Mouse (Mus musculus) liver, embryonic 11.5 days (tissue): ENCODE results near the gene Ralgapa2. TPM values are rescaled to one million over a fixed set of nuclear protein-coding genes. Genes with fewer than 3 reads are reported as not detected.

Experiments
- ATAC-seq: fragments of 200-750 bp; cut with Nextera tagmentation; replicated peaks from 2 replicates; pipeline ENCODE4 v1.8.0; 2017; ENCODE audit warnings: moderate number of reproducible peaks, mild to moderate bottlenecking, moderate TSS enrichment, moderate library complexity; ENCODE audit not compliant: low FRiP score
- DNase-seq: peaks from one replicate; pipeline ENCODE4 v3.0.0-alpha.2; 2017; ENCODE audit warnings: low spot score
- H3K27ac ChIP-seq: fragments of 300-500 bp; sonication (generic); 2 replicates; pipeline ENCODE4 v1.5.1; 2014; ENCODE audit warnings: mild to moderate bottlenecking, low read depth, low read length, control low read depth
- H3K27me3 ChIP-seq: fragments of 300-500 bp; sonication (generic); replicated peaks from 2 replicates; pipeline ENCODE4 v1.6.1; 2014; ENCODE audit warnings: low read length, mixed read lengths; ENCODE audit not compliant: control insufficient read depth, insufficient read depth
- H3K36me3 ChIP-seq: fragments of 300-500 bp; sonication (generic); 2 replicates; pipeline ENCODE4 v1.6.1; 2014; ENCODE audit warnings: mild to moderate bottlenecking, low read length, moderate library complexity, mixed read lengths; ENCODE audit not compliant: control insufficient read depth, insufficient read depth
- H3K4me1 ChIP-seq: fragments of 300-500 bp; sonication (generic); replicated peaks from 2 replicates; pipeline ENCODE4 v1.6.1; 2014; ENCODE audit warnings: low read length, mixed read lengths; ENCODE audit not compliant: control insufficient read depth, insufficient read depth
- H3K4me2 ChIP-seq: fragments of 300-500 bp; sonication (generic); 2 replicates; pipeline ENCODE4 v1.6.1; 2014; ENCODE audit warnings: mild to moderate bottlenecking, control low read depth, moderate library complexity
- H3K4me3 ChIP-seq: fragments of 300-500 bp; sonication (generic); 2 replicates; pipeline ENCODE4 v1.5.1; 2014; ENCODE audit warnings: low read depth, low read length, control low read depth
- H3K9ac ChIP-seq: fragments of 300-500 bp; sonication (generic); 2 replicates; pipeline ENCODE4 v1.6.1; 2014; ENCODE audit warnings: low read depth, low read length, control low read depth
- H3K9me3 ChIP-seq: fragments of 300-500 bp; sonication (generic); 2 replicates; pipeline ENCODE4 v1.6.1; 2016; ENCODE audit warnings: low read length, inconsistent platforms, mixed read lengths; ENCODE audit not compliant: control insufficient read depth
- WGBS: fragments of 180-500 bp; shearing (Covaris S2); extraction: QIAGEN DNeasy Blood & Tissue Kit; methylation state at CpG from one replicate; pipeline ENCODE4 v1.1.7; 2014; 5-methylcytosine and 5-hydroxymethylcytosine counted together
- polyA plus RNA-seq: library from polyadenylated mRNA; unstranded; fragments of >200 nt; fragmentation: Nextera tagmentation; extraction: Ambion mirVana; gene quantifications from 2 replicates; pipeline ENCODE4 v1.2.1, GENCODE M21; 2014

Ralgapa2 gene
- polyA plus RNA-seq, 1 experiment from 2014 or later: 13.0 TPM

GRCm38 (mm10) chr2:146441711-146442110, 70.4 kb downstream of the Ralgapa2 start:
- Histone ChIP-seq H3K9ac (no peak overlapping the region), H3K4me2 (no peak overlapping the region), H3K4me1 (no peaks in the 10 kb centered on the region), H3K27me3 (no peaks in the 10 kb centered on the region), H3K4me3 (no peak overlapping the region), H3K27ac (no peak overlapping the region), H3K9me3 (no peaks in the 10 kb centered on the region), H3K36me3 (no peaks in the 10 kb centered on the region; the same call in 1 of the 2 replicates)
- no peak for ATAC-seq
- no peak for DNase-seq
- 83% methylated on average over 4 of the region's 4 CpGs for WGBS

GRCm38 (mm10) chr2:146428751-146429150, 83.4 kb downstream of the Ralgapa2 start:
- Histone ChIP-seq H3K9ac (no peak overlapping the region), H3K36me3 (peaks cover 3% of the 10 kb centered on the region; the same call in 1 of the 2 replicates), H3K4me2 (no peak overlapping the region), H3K9me3 (no peaks in the 10 kb centered on the region), H3K4me1 (no peaks in the 10 kb centered on the region), H3K4me3 (no peak overlapping the region), H3K27ac (no peak overlapping the region), H3K27me3 (no peaks in the 10 kb centered on the region)
- 89% methylated on average over 3 of the region's 3 CpGs for WGBS
- ATAC-seq (no peak), DNase-seq (no peak)

GRCm38 (mm10) chr2:146427380-146427779, 84.8 kb downstream of the Ralgapa2 start:
- no peak overlapping the region for H3K9ac ChIP-seq
- H3K4me3 ChIP-seq: no peak overlapping the region
- no peaks in the 10 kb centered on the region for H3K9me3 ChIP-seq
- peaks cover 3% of the 10 kb centered on the region; the same call in 1 of the 2 replicates for H3K36me3 ChIP-seq
- H3K27ac ChIP-seq: no peak overlapping the region
- H3K4me1 ChIP-seq: no peaks in the 10 kb centered on the region
- 84% methylated on average over 3 of the region's 3 CpGs for WGBS
- ATAC-seq (no peak), DNase-seq (no peak)
- no peak overlapping the region for H3K4me2 ChIP-seq
- no peaks in the 10 kb centered on the region for H3K27me3 ChIP-seq

GRCm38 (mm10) chr2:146426321-146426720, 85.8 kb downstream of the Ralgapa2 start:
- H3K9ac ChIP-seq: no peak overlapping the region
- 81% methylated on average over 7 of the region's 7 CpGs for WGBS
- H3K4me3 ChIP-seq: no peak overlapping the region
- no peaks in the 10 kb centered on the region for H3K27me3 ChIP-seq
- peak; percentile 47; the same call in 1 of the 2 replicates for ATAC-seq
- H3K36me3 ChIP-seq: peaks cover 3% of the 10 kb centered on the region; the same call in 1 of the 2 replicates
- no peak for DNase-seq
- H3K9me3 ChIP-seq: no peaks in the 10 kb centered on the region
- no peak overlapping the region for H3K27ac ChIP-seq
- H3K4me2 ChIP-seq: no peak overlapping the region
- no peaks in the 10 kb centered on the region for H3K4me1 ChIP-seq

GRCm38 (mm10) chr2:146425235-146425634, 86.9 kb downstream of the Ralgapa2 start:
- no peak for DNase-seq
- Histone ChIP-seq H3K27ac (no peak overlapping the region), H3K4me1 (no peaks in the 10 kb centered on the region), H3K9me3 (no peaks in the 10 kb centered on the region), H3K36me3 (peaks cover 3% of the 10 kb centered on the region; the same call in 1 of the 2 replicates), H3K4me2 (no peak overlapping the region), H3K27me3 (no peaks in the 10 kb centered on the region), H3K9ac (no peak overlapping the region), H3K4me3 (no peak overlapping the region)
- no peak for ATAC-seq
- 81% methylated on average over 2 of the region's 2 CpGs for WGBS

GRCm38 (mm10) chr2:146423710-146424301, 88.3 kb downstream of the Ralgapa2 start:
- Histone ChIP-seq H3K36me3 (no peaks in the 10 kb centered on the region), H3K9ac (no peak overlapping the region), H3K4me3 (no peak overlapping the region), H3K9me3 (no peaks in the 10 kb centered on the region), H3K4me1 (no peaks in the 10 kb centered on the region), H3K27me3 (no peaks in the 10 kb centered on the region), H3K27ac (no peak overlapping the region), H3K4me2 (no peak overlapping the region)
- DNase-seq (no peak), ATAC-seq (no peak)
- 55% methylated on average over 4 of the region's 4 CpGs for WGBS

- no peak for ATAC-seq
- 82% methylated on average over 5 of the region's 5 CpGs for WGBS
These were observed 89.0 kb downstream of the Ralgapa2 start for GRCm38 (mm10) chr2:146423032-146423691.

GRCm38 (mm10) chr2:146416283-146416682, 95.9 kb downstream of the Ralgapa2 start:
- ATAC-seq (no peak), DNase-seq (no peak)
- Histone ChIP-seq H3K36me3 (no peaks in the 10 kb centered on the region), H3K4me1 (no peaks in the 10 kb centered on the region), H3K27me3 (no peaks in the 10 kb centered on the region), H3K9me3 (no peaks in the 10 kb centered on the region), H3K9ac (no peak overlapping the region), H3K4me2 (no peak overlapping the region), H3K27ac (no peak overlapping the region), H3K4me3 (no peak overlapping the region)
- 89% methylated on average over 2 of the region's 2 CpGs for WGBS

More at GRCm38 (mm10) chr2:146423032-146423691, 89.0 kb downstream of the Ralgapa2 start:
- H3K9me3 ChIP-seq: no peaks in the 10 kb centered on the region
- H3K4me1 ChIP-seq: no peaks in the 10 kb centered on the region
- H3K27ac ChIP-seq: no peak overlapping the region
- no peaks in the 10 kb centered on the region for H3K36me3 ChIP-seq
- H3K9ac ChIP-seq: no peak overlapping the region
- DNase-seq: no peak
- H3K4me3 ChIP-seq: no peak overlapping the region
- H3K27me3 ChIP-seq: no peaks in the 10 kb centered on the region
- no peak overlapping the region for H3K4me2 ChIP-seq
